Mouse (Mus musculus): Measurements from ENCODE around the gene Plbd2. TPM values are rescaled to one million over a fixed set of nuclear protein-coding genes. Genes with fewer than 3 reads are reported as not detected.

Plbd2 gene
- 31.8 and 32.3 TPM in 2 replicates for polyA plus RNA-seq (2015; fragmentation: Nextera tagmentation; extraction: Ambion mirVana)

GRCm38 (mm10) chr5:120503144-120503795, at the start of gene Plbd2:
Plbd2 (minus strand) TSS chr5:120503625.
- Histone ChIP-seq H3K27ac (no peak within 1 kb of the TSS), H3K4me1 (replicated peaks) (peaks cover 31% of the 10 kb centered on the region), H3K4me3 (peak within 1 kb of the TSS; percentile 92), H3K36me3 (peaks cover 8% of the 10 kb centered on the region), H3K9me3 (no peaks in the 10 kb centered on the region), H3K27me3 (no peaks in the 10 kb centered on the region), H3K4me2 (peak within 1 kb of the TSS; percentile 96), H3K9ac (peak within 1 kb of the TSS; percentile 96)
- ATAC-seq (ENCODE audit: low FRiP score), result peak; percentile 69
- WGBS, result under 1% methylated on average over 53 of the region's 55 CpGs

- Histone ChIP-seq H3K27ac (no peak overlapping the region), H3K4me1 (replicated peaks) (no peaks in the 10 kb centered on the region), H3K4me2 (no peak overlapping the region), H3K9ac (no peak overlapping the region), H3K9me3 (no peaks in the 10 kb centered on the region), H3K4me3 (no peak overlapping the region), H3K27me3 (no peaks in the 10 kb centered on the region), H3K36me3 (peaks cover 69% of the 10 kb centered on the region)
- 96% methylated on average over 5 of the region's 5 CpGs for WGBS
- no peak for ATAC-seq (ENCODE audit: low FRiP score)
Measured at GRCm38 (mm10) chr5:120550673-120551072, 47.2 kb upstream of the Plbd2 start.

- Histone ChIP-seq H3K4me2 (no peak overlapping the region), H3K9ac (no peak overlapping the region), H3K9me3 (no peaks in the 10 kb centered on the region), H3K36me3 (peaks cover 65% of the 10 kb centered on the region), H3K4me1 (replicated peaks) (no peaks in the 10 kb centered on the region), H3K4me3 (no peak overlapping the region), H3K27ac (no peak overlapping the region), H3K27me3 (no peaks in the 10 kb centered on the region)
- 90% methylated on average over 5 of the region's 5 CpGs for WGBS
- 0 out of 2 replicates have a peak, but pooled peaks have one; percentile 5 for ATAC-seq (ENCODE audit: low FRiP score)
Measured at GRCm38 (mm10) chr5:120550137-120550536, 46.7 kb upstream of the Plbd2 start.

GRCm38 (mm10) chr5:120548236-120548850, 44.9 kb upstream of the Plbd2 start:
- no peaks in the 10 kb centered on the region for H3K9me3 ChIP-seq
- ATAC-seq (ENCODE audit: low FRiP score), result no peak
- no peak overlapping the region for H3K4me2 ChIP-seq
- WGBS, result 74% methylated on average over 11 of the region's 11 CpGs
- H3K36me3 ChIP-seq, result peaks cover 61% of the 10 kb centered on the region
- no peaks in the 10 kb centered on the region for H3K27me3 ChIP-seq
- no peak overlapping the region for H3K9ac ChIP-seq
- H3K4me3 ChIP-seq, result no peak overlapping the region
- H3K27ac ChIP-seq, result no peak overlapping the region
- H3K4me1 ChIP-seq (replicated peaks), result no peaks in the 10 kb centered on the region

GRCm38 (mm10) chr5:120536632-120537031, 33.2 kb upstream of the Plbd2 start:
- peaks cover 25% of the 10 kb centered on the region for H3K4me1 ChIP-seq (replicated peaks)
- no peak for ATAC-seq (ENCODE audit: low FRiP score)
- H3K27ac ChIP-seq, result no peak overlapping the region
- peaks cover 45% of the 10 kb centered on the region for H3K36me3 ChIP-seq
- H3K4me2 ChIP-seq, result no peak overlapping the region
- no peaks in the 10 kb centered on the region for H3K27me3 ChIP-seq
- H3K9ac ChIP-seq, result no peak overlapping the region
- no peaks in the 10 kb centered on the region for H3K9me3 ChIP-seq
- WGBS, result 76% methylated on average over 4 of the region's 5 CpGs
- H3K4me3 ChIP-seq, result no peak overlapping the region

- Histone ChIP-seq H3K4me2 (no peak overlapping the region), H3K9ac (no peak overlapping the region), H3K27ac (no peak overlapping the region; the same call in 1 of the 2 replicates)
Measured at GRCm38 (mm10) chr5:120536046-120536445, 32.6 kb upstream of the Plbd2 start.

GRCm38 (mm10) chr5:120534686-120535075, 31.3 kb upstream of the Plbd2 start:
- Histone ChIP-seq H3K27ac (peak overlapping the region; percentile 76), H3K9ac (no peak overlapping the region), H3K36me3 (peaks cover 29% of the 10 kb centered on the region), H3K4me3 (no peak overlapping the region), H3K4me2 (no peak overlapping the region), H3K27me3 (no peaks in the 10 kb centered on the region), H3K4me1 (replicated peaks) (peaks cover 25% of the 10 kb centered on the region), H3K9me3 (no peaks in the 10 kb centered on the region)
- 34% methylated on average over 2 of the region's 2 CpGs for WGBS
- peak; percentile 34 for ATAC-seq (ENCODE audit: low FRiP score)

More at GRCm38 (mm10) chr5:120536046-120536445, 32.6 kb upstream of the Plbd2 start:
- 79% methylated on average over 9 of the region's 13 CpGs for WGBS
- no peaks in the 10 kb centered on the region for H3K27me3 ChIP-seq
- peaks cover 39% of the 10 kb centered on the region for H3K36me3 ChIP-seq
- peaks cover 25% of the 10 kb centered on the region for H3K4me1 ChIP-seq (replicated peaks)
- H3K9me3 ChIP-seq, result no peaks in the 10 kb centered on the region
- ATAC-seq (ENCODE audit: low FRiP score), result no peak
- H3K4me3 ChIP-seq, result no peak overlapping the region

GRCm38 (mm10) chr5:120534071-120534685, 30.8 kb upstream of the Plbd2 start:
- peak; percentile 18; the same call in 1 of the 2 replicates for ATAC-seq (ENCODE audit: low FRiP score)

GRCm38 (mm10) chr5:120531631-120532030, 28.2 kb upstream of the Plbd2 start:
- 93% methylated on average over 8 of the region's 8 CpGs for WGBS
- Histone ChIP-seq H3K4me2 (no peak overlapping the region), H3K27me3 (no peaks in the 10 kb centered on the region)

More at GRCm38 (mm10) chr5:120534071-120534685, 30.8 kb upstream of the Plbd2 start:
- Histone ChIP-seq H3K4me3 (no peak overlapping the region), H3K27ac (peak overlapping the region; percentile 76), H3K4me1 (replicated peaks) (peaks cover 25% of the 10 kb centered on the region), H3K36me3 (peaks cover 24% of the 10 kb centered on the region), H3K27me3 (no peaks in the 10 kb centered on the region), H3K4me2 (no peak overlapping the region), H3K9ac (peak overlapping the region; percentile 24), H3K9me3 (no peaks in the 10 kb centered on the region)
- WGBS, result 47% methylated on average over 15 of the region's 15 CpGs

GRCm38 (mm10) chr5:120527296-120527964, 24.0 kb upstream of the Plbd2 start:
- ATAC-seq (ENCODE audit: low FRiP score), result no peak
- WGBS, result 88% methylated on average over 14 of the region's 20 CpGs
- no peak overlapping the region for H3K27ac ChIP-seq
- H3K36me3 ChIP-seq, result peaks cover 3% of the 10 kb centered on the region; the same call in 1 of the 2 replicates
- no peaks in the 10 kb centered on the region for H3K9me3 ChIP-seq
- H3K4me2 ChIP-seq, result no peak overlapping the region
- H3K4me3 ChIP-seq, result no peak overlapping the region
- H3K4me1 ChIP-seq (replicated peaks), result no peaks in the 10 kb centered on the region
- H3K27me3 ChIP-seq, result no peaks in the 10 kb centered on the region
- no peak overlapping the region for H3K9ac ChIP-seq

More at GRCm38 (mm10) chr5:120531631-120532030, 28.2 kb upstream of the Plbd2 start:
- Histone ChIP-seq H3K36me3 (peaks cover 3% of the 10 kb centered on the region; the same call in 1 of the 2 replicates), H3K9me3 (no peaks in the 10 kb centered on the region), H3K4me3 (no peak overlapping the region), H3K4me1 (replicated peaks) (peaks cover 24% of the 10 kb centered on the region), H3K27ac (no peak overlapping the region), H3K9ac (no peak overlapping the region)
- no peak for ATAC-seq (ENCODE audit: low FRiP score)

- H3K9ac ChIP-seq, result no peak overlapping the region
- ATAC-seq (ENCODE audit: low FRiP score), result no peak
- no peaks in the 10 kb centered on the region for H3K4me1 ChIP-seq (replicated peaks)
- H3K4me3 ChIP-seq, result no peak overlapping the region
- H3K4me2 ChIP-seq, result no peak overlapping the region
- no peaks in the 10 kb centered on the region for H3K9me3 ChIP-seq
- H3K27ac ChIP-seq, result no peak overlapping the region
- 72% methylated on average over 11 of the region's 11 CpGs for WGBS
- H3K36me3 ChIP-seq, result peaks cover 3% of the 10 kb centered on the region; the same call in 1 of the 2 replicates
- no peaks in the 10 kb centered on the region for H3K27me3 ChIP-seq
Measured at GRCm38 (mm10) chr5:120526311-120526710, 22.9 kb upstream of the Plbd2 start.

GRCm38 (mm10) chr5:120525737-120526136, 22.3 kb upstream of the Plbd2 start:
- Histone ChIP-seq H3K36me3 (peaks cover under 1% of the 10 kb centered on the region; the same call in 1 of the 2 replicates), H3K9ac (no peak overlapping the region), H3K9me3 (no peaks in the 10 kb centered on the region), H3K27me3 (no peaks in the 10 kb centered on the region), H3K4me2 (no peak overlapping the region), H3K4me3 (no peak overlapping the region), H3K4me1 (replicated peaks) (no peaks in the 10 kb centered on the region), H3K27ac (no peak overlapping the region)
- no peak for ATAC-seq (ENCODE audit: low FRiP score)
- WGBS, result 42% methylated on average over 5 of the region's 5 CpGs
